Comparison of ENCODE assay signal across 9 mouse cellular contexts in the genomic region with DNA sequence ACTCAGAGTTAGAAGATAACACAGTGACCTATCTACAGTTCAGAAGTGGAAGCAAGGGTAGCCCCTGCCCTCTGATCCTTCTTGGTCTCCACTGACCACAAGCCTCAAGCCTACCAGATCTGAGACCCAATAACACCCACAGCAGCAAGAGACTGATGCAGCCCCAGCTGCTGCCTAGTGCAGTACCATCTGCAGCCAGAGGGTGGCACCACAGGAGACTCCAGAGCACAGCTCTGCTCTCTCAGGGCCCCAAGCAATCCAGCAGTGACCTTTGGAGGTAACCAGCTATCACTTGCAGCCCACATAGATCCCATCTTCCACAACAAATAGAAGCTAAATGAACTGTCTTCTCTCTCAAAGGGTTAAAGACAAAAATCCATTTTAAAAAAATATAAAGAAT. TPM values are rescaled to one million over a fixed set of nuclear protein-coding genes. Genes with fewer than 3 reads are reported as not detected.
A peak's percentile ranks its signal among the peaks of the same experiment; 100 is the strongest.
DNase-seq lines count a peak whose midpoint lies in the region; ATAC-seq lines count a peak whose summit lies in the region.
"Had no signal": no experiment of that assay in that cellular context is flagged by ENCODE, and none has a peak within 500 bp of the region (broad histone marks: within the 10 kb centered on the region; RNA-seq: fewer than 3 reads in every experiment).

No protein-coding gene starts in this region.

- H3K9me3 ChIP-seq in embryonic facial prominence, embryonic 10.5 days, result no peaks in the 10 kb centered on the region
- no peaks in the 10 kb centered on the region for H3K9me3 ChIP-seq in lung, embryonic 16.5 days (ENCODE audit: control insufficient read depth, low read length)

- no peak overlapping the region for H3K4me2 ChIP-seq in lung, embryonic 16.5 days (ENCODE audit: low read depth, low read length)

- no peaks in the 10 kb centered on the region; the same call in 1 of the 2 replicates for H3K4me1 ChIP-seq in embryonic facial prominence, embryonic 10.5 days
- H3K4me1 ChIP-seq in lung, embryonic 16.5 days (replicated peaks; ENCODE audit: control insufficient read depth, insufficient read depth, low read length), result no peaks in the 10 kb centered on the region

- no peak overlapping the region for H3K27ac ChIP-seq in embryonic facial prominence, embryonic 10.5 days (replicated peaks)
- H3K27ac ChIP-seq in lung, embryonic 16.5 days (ENCODE audit: low read length), result no peak overlapping the region

- H3K9ac ChIP-seq in lung, embryonic 16.5 days (ENCODE audit: low read length), result no peak overlapping the region

- ATAC-seq in lung, embryonic 16.5 days (ENCODE audit: low read depth), result peak; percentile 68

- H3K36me3 ChIP-seq in embryonic facial prominence, embryonic 10.5 days (replicated peaks), result peaks cover 4% of the 10 kb centered on the region; the same call in 1 of the 2 replicates
- H3K36me3 ChIP-seq in lung, embryonic 16.5 days (ENCODE audit: control insufficient read depth, insufficient read depth, low read length), result no peaks in the 10 kb centered on the region

- no peak overlapping the region for H3K4me3 ChIP-seq in embryonic facial prominence, embryonic 10.5 days
- H3K4me3 ChIP-seq in lung, embryonic 16.5 days (ENCODE audit: low read length), result no peak overlapping the region

- peak; percentile 27 for DNase-seq in CD4-positive helper T cell, adult 2 months (ENCODE audit: low read depth, low spot score)
- peak; percentile 90 for DNase-seq in adrenal gland, postnatal 14 days
- DNase-seq in embryonic facial prominence, embryonic 10.5 days (ENCODE audit: low spot score), result peak; percentile 78
- peak; percentile 60 for DNase-seq in heart, adult 8-10 months (ENCODE audit: low spot score)
- DNase-seq in kidney, postnatal 4 days, result peak; percentile 90 to 91
- peak; percentile 77 for DNase-seq in ovary, postnatal 14 days (ENCODE audit: low spot score)
- DNase-seq in thymus, postnatal 10 days (ENCODE audit: low spot score in 2 of 2), result peak; percentile 20 to 70

- no peaks in the 10 kb centered on the region for H3K27me3 ChIP-seq in embryonic facial prominence, embryonic 10.5 days (replicated peaks; ENCODE audit: low read depth, poor library complexity, severe bottlenecking)
- no peaks in the 10 kb centered on the region for H3K27me3 ChIP-seq in lung, embryonic 16.5 days (ENCODE audit: control insufficient read depth, insufficient read depth, low read depth, low read length)

RNA-seq across cellular contexts. Expression of a gene that starts 8.3 kb away (rescaled TPM):
- not detected in 2 replicates for total RNA-seq in adrenal gland, postnatal 14 days (2021)
- not detected in 2 replicates for polyA plus RNA-seq in embryonic facial prominence, embryonic 10.5 days (2016; fragmentation: Nextera tagmentation; extraction: Ambion mirVana)
- total RNA-seq in heart, adult 8-10 months (2022), result not detected
- polyA plus RNA-seq in lung, embryonic 16.5 days (2015; fragmentation: Nextera tagmentation; extraction: Ambion mirVana), result not detected in 2 replicates
- polyA plus RNA-seq: gonadal fat pad, adult 2 months had no signal

Comparison
In these comparisons a context has a peak if more than half of its experiments do, and no peak if none do; other contexts are left out.
1. DNase-seq: peak in every context shown above with its lines; median percentile 90 in kidney, postnatal 4 days; 90 in adrenal gland, postnatal 14 days; 78 in embryonic facial prominence, embryonic 10.5 days; 77 in ovary, postnatal 14 days; 60 in heart, adult 8-10 months; 45 in thymus, postnatal 10 days; 27 in CD4-positive helper T cell, adult 2 months.